Mouse (Mus musculus): ENCODE results near the gene Cacna2d3. TPM values are rescaled to one million over a fixed set of nuclear protein-coding genes. Genes with fewer than 3 reads are reported as not detected.
A peak's percentile ranks its signal among the peaks of the same experiment; 100 is the strongest.

The Cacna2d3 gene
- polyA plus RNA-seq, 1 experiment from 2014 or later = 0.45 TPM

- no peak overlapping the region for H3K27ac ChIP-seq (ENCODE audit: low read depth)
- ATAC-seq (ENCODE audit: insufficient read depth) (no peak), DNase-seq (no peak)
- no peaks in the 10 kb centered on the region for H3K36me3 ChIP-seq (ENCODE audit: insufficient read depth)
- H3K9me3 ChIP-seq (ENCODE audit: low read depth, low read length) = no peaks in the 10 kb centered on the region
- 22% methylated on average over 5 of the region's 5 CpGs for WGBS
- TF ChIP-seq CTCF (IDR thresholded peaks at IDR 0.05; ENCODE audit: low read depth) = no peak
- H3K4me1 ChIP-seq (ENCODE audit: insufficient read depth) = no peaks in the 10 kb centered on the region; the same call in 1 of the 2 replicates
- H3K4me3 ChIP-seq (ENCODE audit: low read depth, low read length) = no peak overlapping the region
- no peak overlapping the region for H3K9ac ChIP-seq
- H3K4me2 ChIP-seq = no peak overlapping the region
- H3K27me3 ChIP-seq (ENCODE audit: insufficient read depth, low read length) = no peaks in the 10 kb centered on the region
Observed at GRCm38 (mm10) chr14:29268609-29269008, 453.1 kb downstream of the Cacna2d3 start.

GRCm38 (mm10) chr14:29267233-29267874, 454.3 kb downstream of the Cacna2d3 start:
- no peak overlapping the region for H3K4me2 ChIP-seq
- H3K27ac ChIP-seq (ENCODE audit: low read depth) = no peak overlapping the region
- no peaks in the 10 kb centered on the region; the same call in 1 of the 2 replicates for H3K4me1 ChIP-seq (ENCODE audit: insufficient read depth)
- no peak for ATAC-seq (ENCODE audit: insufficient read depth)
- no peak overlapping the region for H3K4me3 ChIP-seq (ENCODE audit: low read depth, low read length)
- peak; percentile 35 for DNase-seq
- no peaks in the 10 kb centered on the region for H3K36me3 ChIP-seq (ENCODE audit: insufficient read depth)
- 40% methylated on average over 5 of the region's 5 CpGs for WGBS
- no peaks in the 10 kb centered on the region for H3K27me3 ChIP-seq (ENCODE audit: insufficient read depth, low read length)
- H3K9ac ChIP-seq = no peak overlapping the region
- peak; percentile 45 for TF ChIP-seq CTCF (IDR thresholded peaks at IDR 0.05; ENCODE audit: low read depth)
- H3K9me3 ChIP-seq (ENCODE audit: low read depth, low read length) = no peaks in the 10 kb centered on the region

- WGBS = 64% methylated on average over 1 of the region's 1 CpGs
Observed at GRCm38 (mm10) chr14:29260621-29261020, 461.0 kb downstream of the Cacna2d3 start.

GRCm38 (mm10) chr14:29243516-29243915, 478.1 kb downstream of the Cacna2d3 start:
- DNase-seq = no peak
- no peaks in the 10 kb centered on the region; the same call in 1 of the 2 replicates for H3K9me3 ChIP-seq (ENCODE audit: low read depth, low read length)
- WGBS = 79% methylated on average over 2 of the region's 2 CpGs

More at GRCm38 (mm10) chr14:29260621-29261020, 461.0 kb downstream of the Cacna2d3 start:
- no peaks in the 10 kb centered on the region for H3K36me3 ChIP-seq (ENCODE audit: insufficient read depth)
- no peaks in the 10 kb centered on the region for H3K9me3 ChIP-seq (ENCODE audit: low read depth, low read length)
- DNase-seq (no peak), ATAC-seq (ENCODE audit: insufficient read depth) (no peak)
- no peak overlapping the region for H3K27ac ChIP-seq (ENCODE audit: low read depth)
- H3K4me2 ChIP-seq = no peak overlapping the region
- H3K9ac ChIP-seq = no peak overlapping the region
- no peaks in the 10 kb centered on the region for H3K4me1 ChIP-seq (ENCODE audit: insufficient read depth)
- H3K4me3 ChIP-seq (ENCODE audit: low read depth, low read length) = no peak overlapping the region
- H3K27me3 ChIP-seq (ENCODE audit: insufficient read depth, low read length) = no peaks in the 10 kb centered on the region
- no peak for TF ChIP-seq CTCF (IDR thresholded peaks at IDR 0.05; ENCODE audit: low read depth)

GRCm38 (mm10) chr14:29238446-29238845, 483.2 kb downstream of the Cacna2d3 start:
- Histone ChIP-seq H3K9me3 (ENCODE audit: low read depth, low read length) (no peaks in the 10 kb centered on the region), H3K4me2 (no peak overlapping the region), H3K4me3 (ENCODE audit: low read depth, low read length) (no peak overlapping the region), H3K36me3 (ENCODE audit: insufficient read depth) (no peaks in the 10 kb centered on the region), H3K27me3 (ENCODE audit: insufficient read depth, low read length) (no peaks in the 10 kb centered on the region), H3K27ac (ENCODE audit: low read depth) (no peak overlapping the region), H3K9ac (no peak overlapping the region), H3K4me1 (ENCODE audit: insufficient read depth) (no peaks in the 10 kb centered on the region)
- no peak for TF ChIP-seq CTCF (IDR thresholded peaks at IDR 0.05; ENCODE audit: low read depth)
- ATAC-seq (ENCODE audit: insufficient read depth) (no peak), DNase-seq (no peak)
- 70% methylated on average over 3 of the region's 3 CpGs for WGBS

More at GRCm38 (mm10) chr14:29243516-29243915, 478.1 kb downstream of the Cacna2d3 start:
- no peak overlapping the region for H3K4me2 ChIP-seq
- H3K4me1 ChIP-seq (ENCODE audit: insufficient read depth) = no peaks in the 10 kb centered on the region
- no peaks in the 10 kb centered on the region for H3K36me3 ChIP-seq (ENCODE audit: insufficient read depth)
- TF ChIP-seq CTCF (IDR thresholded peaks at IDR 0.05; ENCODE audit: low read depth) = no peak
- H3K4me3 ChIP-seq (ENCODE audit: low read depth, low read length) = no peak overlapping the region
- no peak overlapping the region for H3K27ac ChIP-seq (ENCODE audit: low read depth)
- no peak for ATAC-seq (ENCODE audit: insufficient read depth)
- H3K9ac ChIP-seq = no peak overlapping the region
- H3K27me3 ChIP-seq (ENCODE audit: insufficient read depth, low read length) = no peaks in the 10 kb centered on the region

- Histone ChIP-seq H3K4me1 (ENCODE audit: insufficient read depth) (no peaks in the 10 kb centered on the region), H3K9ac (no peak overlapping the region), H3K4me3 (ENCODE audit: low read depth, low read length) (no peak overlapping the region), H3K36me3 (ENCODE audit: insufficient read depth) (no peaks in the 10 kb centered on the region), H3K9me3 (ENCODE audit: low read depth, low read length) (no peaks in the 10 kb centered on the region), H3K27ac (ENCODE audit: low read depth) (0 out of 2 replicates have a peak overlapping the region, but pooled peaks have one; percentile 16), H3K27me3 (ENCODE audit: insufficient read depth, low read length) (no peaks in the 10 kb centered on the region), H3K4me2 (no peak overlapping the region)
- ATAC-seq (ENCODE audit: insufficient read depth) (no peak), DNase-seq (no peak)
- no peak for TF ChIP-seq CTCF (IDR thresholded peaks at IDR 0.05; ENCODE audit: low read depth)
- WGBS = 51% methylated on average over 19 of the region's 19 CpGs
Observed at GRCm38 (mm10) chr14:29228976-29229716, 492.5 kb downstream of the Cacna2d3 start.

- TF ChIP-seq CTCF (IDR thresholded peaks at IDR 0.05; ENCODE audit: low read depth) = no peak
- DNase-seq = no peak
- H3K9me3 ChIP-seq (ENCODE audit: low read depth, low read length) = no peaks in the 10 kb centered on the region
- H3K4me3 ChIP-seq (ENCODE audit: low read depth, low read length) = no peak overlapping the region
- H3K9ac ChIP-seq = no peak overlapping the region
- H3K27ac ChIP-seq (ENCODE audit: low read depth) = no peak overlapping the region
- H3K4me2 ChIP-seq = no peak overlapping the region
- no peaks in the 10 kb centered on the region for H3K27me3 ChIP-seq (ENCODE audit: insufficient read depth, low read length)
- H3K4me1 ChIP-seq (ENCODE audit: insufficient read depth) = no peaks in the 10 kb centered on the region
- no peaks in the 10 kb centered on the region for H3K36me3 ChIP-seq (ENCODE audit: insufficient read depth)
- ATAC-seq (ENCODE audit: insufficient read depth) = no peak
Observed at GRCm38 (mm10) chr14:29228471-29228870, 493.2 kb downstream of the Cacna2d3 start.
